Mouse (Mus musculus): ENCODE results near the gene Opa1. TPM values are rescaled to one million over a fixed set of nuclear protein-coding genes. Genes with fewer than 3 reads are reported as not detected.

Opa1 gene
- total RNA-seq, 2 experiments from 2014 or later, result 30.5 to 56.2 TPM

- ATAC-seq (ENCODE audit: poor library complexity, severe bottlenecking), result no peak
Observed at GRCm38 (mm10) chr16:29646202-29646601, 67.1 kb downstream of the Opa1 start.

DNA sequence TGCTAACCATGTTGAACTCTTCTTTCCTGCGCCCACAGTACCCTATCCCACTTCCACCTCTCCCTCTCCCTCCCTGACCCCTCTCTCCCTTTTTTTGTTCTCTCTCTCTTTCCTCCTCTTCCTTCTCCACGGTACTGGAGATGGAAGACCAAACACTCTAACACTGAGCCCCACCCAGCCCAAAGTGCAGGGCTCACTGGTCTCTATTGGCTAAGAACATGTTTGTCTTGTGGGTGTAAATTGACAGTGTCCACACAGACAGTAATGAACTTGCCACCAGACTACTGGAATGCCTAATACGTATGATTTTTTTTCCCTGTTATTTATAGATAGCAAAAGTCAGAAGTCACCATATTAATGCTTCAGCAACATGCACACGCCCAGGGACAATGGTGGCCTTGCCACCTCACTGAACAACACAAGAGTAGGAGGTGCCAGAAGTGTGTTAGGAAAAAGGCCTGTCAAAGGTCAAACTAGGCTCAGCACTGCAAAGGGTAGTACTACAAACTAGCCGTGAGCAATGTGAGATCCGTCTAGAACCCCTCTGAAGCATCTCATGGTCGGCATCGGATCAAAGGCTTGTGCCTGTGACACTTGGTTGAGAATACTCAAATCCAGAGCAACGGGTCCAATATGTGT lies 77.2 kb downstream of the Opa1 start:
- no peak for ATAC-seq (ENCODE audit: poor library complexity, severe bottlenecking)

GRCm38 (mm10) chr16:29656901-29657300 lies 77.8 kb downstream of the Opa1 start:
- no peak for ATAC-seq (ENCODE audit: poor library complexity, severe bottlenecking)

DNA sequence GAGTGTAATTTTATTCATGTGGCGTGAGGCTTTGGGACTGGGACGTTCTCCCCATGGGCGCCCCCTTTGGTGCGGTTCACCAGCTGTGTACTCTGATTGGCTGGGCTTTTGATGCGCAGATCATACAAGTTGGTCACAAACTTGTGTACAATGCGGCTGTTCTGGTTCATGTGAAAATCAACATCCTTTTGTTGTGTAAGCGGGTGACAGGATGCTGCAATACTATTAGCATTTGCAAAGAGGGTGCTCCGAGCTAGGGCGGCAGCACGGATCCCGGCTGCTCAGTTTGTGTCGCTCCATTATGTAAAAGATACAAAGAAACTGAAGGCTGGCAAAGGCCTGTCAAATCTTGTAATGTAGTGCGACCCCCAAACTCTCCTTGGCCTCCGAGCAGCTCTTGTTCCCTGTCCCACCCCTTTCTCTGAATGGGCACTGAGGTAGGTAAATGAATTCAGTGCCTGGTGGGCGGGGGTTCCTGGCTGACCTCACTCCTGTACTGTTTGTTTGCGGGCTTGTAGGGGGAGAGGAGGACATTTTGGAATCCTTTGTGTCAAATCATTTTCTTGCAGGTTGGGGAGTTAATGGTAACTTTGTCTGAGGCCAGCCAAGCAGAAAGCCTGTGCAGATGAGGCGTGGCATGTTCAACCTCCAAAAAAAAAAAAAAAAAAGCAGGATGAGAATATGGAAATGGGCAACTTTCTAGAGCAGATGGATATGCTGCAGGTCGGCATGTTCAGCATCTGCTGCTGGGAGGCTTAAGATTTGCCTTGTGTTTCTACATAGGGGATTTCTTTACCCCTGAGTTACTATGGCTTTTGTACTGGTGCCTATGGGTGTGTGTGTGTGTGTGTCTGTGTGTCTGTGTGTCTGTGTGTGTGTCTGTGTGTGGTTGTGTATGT lies 78.8 kb downstream of the Opa1 start:
- ATAC-seq (ENCODE audit: poor library complexity, severe bottlenecking), result no peak

DNA sequence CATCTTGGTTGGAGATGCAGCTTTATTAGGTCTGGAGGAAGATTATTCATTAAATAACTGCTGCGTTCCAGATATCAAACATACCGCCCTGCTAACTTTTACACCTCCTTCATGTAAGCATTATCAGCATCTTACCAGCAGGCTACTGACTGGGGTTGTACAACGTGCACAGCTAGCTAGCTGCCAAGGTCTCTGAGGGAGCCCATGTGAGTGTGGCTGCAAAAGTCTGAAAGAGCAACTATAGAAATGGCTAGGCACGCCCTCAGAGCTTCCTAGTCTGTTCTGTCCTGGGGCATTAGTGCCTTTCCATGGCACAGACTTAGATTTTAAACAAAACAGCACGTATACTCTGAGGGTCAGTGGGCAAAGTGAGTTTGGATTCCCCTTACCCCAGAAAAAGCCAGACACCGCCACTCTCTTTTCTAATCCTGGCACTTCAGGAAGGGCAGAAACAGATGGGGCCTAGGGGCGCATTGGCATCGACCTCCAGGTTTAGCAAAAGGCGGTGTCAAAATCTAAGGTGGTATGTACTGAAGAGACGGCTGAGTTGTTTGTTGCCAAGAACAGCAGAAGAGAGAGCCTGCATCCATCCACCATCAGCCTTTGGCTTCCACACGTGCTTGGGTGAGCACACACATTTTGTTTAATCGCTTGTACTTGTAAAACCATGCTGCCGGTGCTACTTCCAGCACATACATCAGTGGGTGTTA lies 80.1 kb downstream of the Opa1 start:
- no peak for ATAC-seq (ENCODE audit: poor library complexity, severe bottlenecking)

DNA sequence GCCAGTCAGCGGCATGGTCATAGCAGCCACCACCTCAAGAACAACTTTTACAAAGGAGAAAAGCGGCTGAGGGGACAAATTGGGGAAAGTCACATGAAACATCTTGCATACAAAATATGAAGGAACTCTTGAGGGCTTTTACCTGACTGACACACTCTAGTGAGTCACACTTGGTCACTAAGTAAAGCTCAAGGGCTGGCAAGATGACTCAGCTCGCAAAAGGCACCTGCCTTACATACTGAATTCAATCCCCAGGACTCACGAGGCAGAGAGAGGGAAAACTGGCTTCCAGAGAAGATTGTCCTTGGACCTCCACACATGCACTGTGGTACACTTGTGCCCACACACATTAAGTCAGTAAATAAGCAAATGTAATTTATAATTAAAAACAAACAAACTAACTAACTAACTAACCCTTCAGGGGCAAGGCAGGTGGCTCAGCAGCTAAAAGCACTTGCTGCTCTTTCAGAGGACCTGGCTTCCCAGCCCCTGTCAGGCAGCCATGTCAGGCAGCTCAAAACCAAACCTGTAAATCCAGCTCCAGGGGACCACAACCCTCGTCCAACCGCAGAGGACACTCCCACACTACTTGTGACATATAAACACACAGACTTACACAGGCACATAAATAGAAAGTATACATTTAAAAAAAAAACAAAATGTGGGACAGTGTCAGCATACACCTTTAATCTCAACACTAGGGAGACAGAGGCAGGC lies 84.1 kb downstream of the Opa1 start:
- no peak for ATAC-seq (ENCODE audit: poor library complexity, severe bottlenecking)

DNA sequence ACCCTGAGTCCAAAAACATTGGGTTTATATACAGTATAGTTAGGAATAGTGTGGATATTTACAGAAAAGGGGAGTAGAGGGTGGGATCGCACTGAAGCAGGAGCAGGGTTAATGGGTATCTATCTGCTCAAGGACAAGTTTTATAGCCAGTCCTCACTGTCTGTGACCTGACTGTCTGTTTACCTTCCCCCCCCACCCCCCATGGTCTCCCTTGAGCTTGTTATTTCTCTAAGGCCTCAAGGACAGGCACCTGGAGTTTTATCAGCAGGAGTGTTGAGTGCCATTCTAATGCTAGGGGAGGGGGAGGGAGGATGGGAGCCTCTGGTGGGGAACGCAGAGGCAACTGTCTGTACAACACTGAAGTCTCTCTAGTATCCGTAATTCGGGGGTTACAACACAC lies 85.3 kb downstream of the Opa1 start:
- ATAC-seq (ENCODE audit: poor library complexity, severe bottlenecking), result no peak

GRCm38 (mm10) chr16:29666991-29667701 lies 88.0 kb downstream of the Opa1 start:
- no peak for ATAC-seq (ENCODE audit: poor library complexity, severe bottlenecking)

DNA sequence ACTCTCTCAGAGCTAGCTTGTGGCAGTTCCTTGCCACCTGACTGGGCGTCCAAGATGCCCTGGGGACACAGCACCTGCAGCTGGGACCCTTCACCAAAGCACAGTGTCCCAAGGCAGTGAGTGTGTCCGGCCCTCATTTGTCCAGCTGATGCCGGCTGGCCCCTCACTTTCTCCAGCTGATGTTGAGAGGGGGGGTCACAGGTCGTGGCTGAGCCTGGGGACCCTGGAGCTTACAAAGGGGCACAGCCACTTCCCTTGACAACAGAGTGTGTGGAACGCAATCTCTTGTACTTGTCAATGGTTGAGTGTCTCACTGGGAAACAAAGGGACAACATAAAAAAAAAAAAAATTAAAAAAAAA lies 88.5 kb downstream of the Opa1 start:
- no peak for ATAC-seq (ENCODE audit: poor library complexity, severe bottlenecking)

DNA sequence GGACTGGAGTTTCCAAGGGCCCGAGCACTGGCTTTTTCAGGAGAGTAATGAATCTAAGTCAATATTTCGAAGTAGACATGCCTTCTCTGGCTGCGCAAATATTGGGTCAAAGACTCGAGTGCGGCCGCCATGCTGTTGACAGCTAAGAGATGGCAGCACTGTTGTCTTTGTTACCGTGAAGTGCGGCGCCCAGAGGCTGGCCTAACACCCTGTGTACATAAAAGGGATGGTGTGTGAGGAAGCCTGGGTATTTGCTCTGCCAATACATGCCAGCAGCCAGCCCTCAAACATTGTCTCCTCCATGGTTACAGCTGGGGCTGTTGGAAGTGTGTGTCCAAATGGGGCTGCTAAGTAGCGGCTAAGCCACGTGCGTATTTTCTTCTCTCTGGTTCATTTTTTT lies 89.3 kb downstream of the Opa1 start:
- ATAC-seq (ENCODE audit: poor library complexity, severe bottlenecking), result no peak

DNA sequence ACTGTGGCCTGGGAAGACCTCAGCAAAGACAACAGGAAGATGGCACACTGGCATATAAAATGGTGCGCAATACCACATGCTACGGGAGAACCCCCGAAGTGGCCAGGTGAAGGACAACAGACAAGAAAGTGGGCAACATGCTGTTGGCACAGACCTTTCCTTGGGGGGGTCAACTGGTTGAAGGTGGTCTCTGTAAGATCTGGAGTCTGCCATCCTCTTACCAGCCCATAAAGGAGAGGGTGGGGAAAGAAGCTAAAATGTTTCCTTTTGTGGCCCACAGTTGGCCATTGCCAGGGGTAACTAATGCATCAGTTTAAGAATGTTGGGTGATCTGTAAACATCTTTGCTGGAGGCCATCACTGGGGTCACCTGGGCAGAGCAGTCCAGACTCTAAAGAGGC lies 91.7 kb downstream of the Opa1 start:
- ATAC-seq (ENCODE audit: poor library complexity, severe bottlenecking), result no peak

DNA sequence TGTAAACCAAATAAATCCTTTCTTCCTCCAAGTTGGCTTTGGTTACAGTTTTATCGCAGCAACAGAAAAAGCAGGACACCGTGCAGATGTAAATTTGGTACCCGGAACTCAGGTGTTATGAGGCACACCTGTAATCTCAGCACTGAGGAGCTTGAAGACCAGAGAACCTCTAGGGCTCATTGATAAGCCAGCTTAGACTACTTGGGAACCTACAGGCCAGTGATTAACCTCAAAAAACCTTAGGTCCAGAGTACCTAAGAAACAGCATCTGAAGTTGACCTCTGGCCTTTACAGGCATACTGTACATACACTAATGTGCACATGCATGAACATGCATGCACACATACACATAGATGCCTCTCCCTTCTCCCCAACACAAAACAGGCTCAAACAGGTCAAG lies 94.1 kb downstream of the Opa1 start:
- no peak for ATAC-seq (ENCODE audit: poor library complexity, severe bottlenecking)

DNA sequence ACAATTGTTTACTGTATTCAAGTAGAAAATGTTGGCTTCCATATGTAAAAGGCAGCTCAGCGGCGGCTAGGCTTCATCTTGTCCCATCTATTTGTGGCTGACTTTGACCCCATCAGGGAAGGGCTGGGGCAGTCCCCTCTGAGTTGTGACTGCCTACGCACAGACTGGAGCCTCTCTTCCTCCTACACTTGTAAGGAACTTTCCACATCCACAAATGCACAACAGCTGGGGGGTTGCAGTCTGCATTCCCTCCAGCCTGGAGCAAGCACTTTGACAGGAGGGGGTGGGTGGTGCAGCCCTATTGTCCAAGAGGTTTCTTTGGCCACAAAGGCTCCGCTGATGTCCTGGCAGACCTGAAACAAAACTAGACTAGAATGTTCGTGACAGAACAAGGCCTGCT lies 100.5 kb downstream of the Opa1 start:
- ATAC-seq (ENCODE audit: poor library complexity, severe bottlenecking), result no peak

DNA sequence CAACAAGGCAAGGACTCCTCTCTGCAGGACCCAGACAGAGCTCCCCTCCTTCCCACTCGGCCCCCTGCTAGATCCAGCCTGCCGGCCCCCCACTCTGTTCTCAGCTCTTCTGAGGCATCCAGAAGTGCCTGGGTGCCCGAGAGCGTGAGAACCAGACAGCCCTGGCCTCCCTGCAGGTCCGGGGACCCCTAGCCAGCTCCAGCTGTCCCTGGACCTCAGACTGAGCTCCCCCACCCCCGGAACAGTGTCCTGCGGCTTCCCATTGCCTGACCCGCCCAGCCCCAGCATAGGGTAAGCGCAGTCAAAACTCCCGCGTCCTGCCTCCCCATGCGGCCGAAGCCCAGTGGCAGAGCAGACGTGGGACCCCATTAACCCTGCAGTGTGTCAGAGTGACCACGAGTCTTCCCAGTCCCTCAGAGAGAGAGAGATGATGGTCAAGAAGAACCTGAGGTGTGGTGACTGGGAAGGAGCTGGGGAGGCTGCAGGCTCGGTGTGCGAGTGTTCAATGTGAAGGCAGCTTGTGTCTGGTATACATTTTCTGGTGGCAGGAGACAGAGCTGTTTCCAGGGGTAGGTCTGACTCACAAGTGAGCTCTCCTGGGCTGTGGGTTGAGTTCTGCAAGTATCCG lies 101.5 kb downstream of the Opa1 start:
- ATAC-seq (ENCODE audit: poor library complexity, severe bottlenecking), result no peak

DNA sequence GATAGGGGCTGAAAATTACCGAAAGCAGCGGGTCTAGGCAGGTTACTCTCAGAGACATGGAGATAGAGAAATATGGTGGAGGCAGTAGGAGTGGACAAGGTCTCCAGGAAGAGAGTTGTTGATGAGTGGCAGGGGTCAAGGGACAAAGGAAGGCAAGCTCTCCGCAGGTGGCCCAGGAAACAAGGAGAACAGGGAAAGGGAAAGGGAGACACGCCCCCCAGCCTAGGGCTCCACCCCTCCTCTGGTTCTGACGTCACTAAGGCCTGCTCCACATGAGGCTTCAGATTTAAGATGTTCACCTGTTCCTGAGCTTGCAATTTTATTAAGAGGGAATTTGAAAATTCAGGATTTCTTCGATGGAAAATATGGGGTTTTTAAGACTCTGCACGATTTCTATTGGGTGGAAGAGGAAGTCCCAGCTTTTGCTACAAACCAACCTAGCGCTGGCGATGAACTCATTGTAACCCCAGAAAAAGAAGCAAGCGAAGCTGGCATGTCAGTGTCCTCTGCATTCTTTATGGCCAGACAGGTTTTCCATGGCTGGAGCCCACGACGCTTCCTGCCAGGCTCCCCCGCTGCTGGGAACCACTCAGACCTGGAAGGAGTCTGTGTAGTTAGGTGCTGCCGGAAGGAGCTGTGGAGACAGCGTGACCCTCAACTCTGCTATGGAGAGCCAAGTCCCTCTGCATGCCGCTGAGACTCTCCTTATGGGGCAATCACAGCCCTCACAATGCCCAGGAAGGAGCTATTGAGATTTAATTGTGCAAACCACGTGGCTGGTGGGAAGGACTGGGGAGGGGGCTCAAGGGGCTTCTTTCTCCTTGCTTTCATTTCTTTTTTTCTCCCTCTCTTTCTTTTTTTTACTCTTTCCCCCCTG lies 103.7 kb downstream of the Opa1 start:
- no peak for ATAC-seq (ENCODE audit: poor library complexity, severe bottlenecking)

- ATAC-seq (ENCODE audit: poor library complexity, severe bottlenecking), result no peak
Observed at GRCm38 (mm10) chr16:29683563-29683962, 104.4 kb downstream of the Opa1 start.

GRCm38 (mm10) chr16:29684111-29684510 lies 105.0 kb downstream of the Opa1 start:
- no peak for ATAC-seq (ENCODE audit: poor library complexity, severe bottlenecking)

DNA sequence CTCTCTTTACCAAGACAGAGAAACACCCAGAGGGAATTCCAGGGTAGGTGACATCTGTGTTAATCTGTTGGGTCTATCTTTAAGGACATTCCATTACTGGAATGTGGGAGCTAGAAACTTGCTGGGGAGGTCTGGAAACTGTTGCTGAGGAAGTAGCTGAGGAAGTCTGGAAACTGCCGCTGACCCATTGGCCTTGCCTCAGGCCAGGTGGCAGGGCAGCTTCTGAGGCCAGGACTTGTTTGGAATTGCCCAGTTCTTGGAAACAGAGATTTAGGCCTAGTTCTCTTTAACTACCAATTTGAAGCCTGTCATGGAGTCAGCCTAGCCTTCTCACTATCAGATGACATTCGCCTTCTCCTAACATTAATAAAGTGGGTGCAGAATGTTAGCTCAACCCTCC lies 105.5 kb downstream of the Opa1 start:
- no peak for ATAC-seq (ENCODE audit: poor library complexity, severe bottlenecking)

DNA sequence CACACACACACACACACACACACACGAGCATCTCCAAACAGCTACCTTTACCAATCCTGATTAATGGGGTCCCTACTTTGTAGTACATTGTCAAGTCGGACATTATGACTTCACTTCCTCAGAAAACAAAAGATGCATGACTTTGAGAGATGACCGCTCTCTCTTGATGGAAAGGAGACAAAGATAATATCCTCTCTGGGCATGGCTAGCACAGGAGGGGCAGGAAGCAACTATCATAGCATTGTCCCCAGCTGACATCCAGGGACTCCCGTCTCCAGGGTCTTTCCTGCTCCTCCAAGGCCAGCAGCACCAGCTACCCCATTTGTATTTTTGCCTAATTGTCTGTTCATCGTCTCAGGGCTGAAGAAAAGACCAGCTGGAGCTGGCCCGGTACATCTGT lies 107.0 kb downstream of the Opa1 start:
- ATAC-seq (ENCODE audit: poor library complexity, severe bottlenecking), result no peak

Measured in megakaryocyte, adult 5-6 weeks (primary cell).